Mouse (Mus musculus) E14TG2a.4 (cell line): Measurements from ENCODE around the gene Rbpj.

Source experiments
- CTCF ChIP-seq: conservative IDR thresholded peaks from 2 replicates; pipeline ENCODE4 v1.5.1; 2014; ENCODE audit warnings: low read length
- NANOG ChIP-seq: IDR thresholded peaks from 2 replicates; pipeline ENCODE4 v1.6.1; 2014; ENCODE audit warnings: borderline replicate concordance, low read length, mixed read lengths
- POU5F1 ChIP-seq: IDR thresholded peaks from 2 replicates; pipeline ENCODE4 v1.6.1; 2014; ENCODE audit warnings: low read length, borderline replicate concordance

GRCm38 (mm10) chr5:53656596-53656995, 190.6 kb downstream of the Rbpj start:
- TF ChIP-seq CTCF (no peak), POU5F1 (no peak), NANOG (no peak)
